Mouse (Mus musculus): Measurements from ENCODE around the gene Rpusd3. TPM values are rescaled to one million over a fixed set of nuclear protein-coding genes. Genes with fewer than 3 reads are reported as not detected.

The Rpusd3 gene
- polyA plus RNA-seq, 1 experiment from 2014 or later = 21.2 TPM

- ATAC-seq (replicated peaks) = no peak
- Histone ChIP-seq H3K4me2 (no peak overlapping the region), H3K4me3 (no peak overlapping the region), H3K27ac (no peak overlapping the region), H3K4me1 (no peaks in the 10 kb centered on the region), H3K27me3 (replicated peaks) (no peaks in the 10 kb centered on the region), H3K9ac (no peak overlapping the region), H3K9me3 (no peaks in the 10 kb centered on the region), H3K36me3 (replicated peaks) (no peaks in the 10 kb centered on the region)
- 59% methylated on average over 3 of the region's 3 CpGs for WGBS
Measured at GRCm38 (mm10) chr6:113427397-113427796, 8.3 kb upstream of the Rpusd3 start.

GRCm38 (mm10) chr6:113426696-113427095 is 7.6 kb upstream of the Rpusd3 start:
- H3K27ac ChIP-seq = no peak overlapping the region
- no peaks in the 10 kb centered on the region for H3K27me3 ChIP-seq (replicated peaks)
- no peak overlapping the region for H3K4me3 ChIP-seq
- no peak overlapping the region for H3K9ac ChIP-seq
- H3K4me2 ChIP-seq = no peak overlapping the region
- 88% methylated on average over 4 of the region's 4 CpGs for WGBS
- no peaks in the 10 kb centered on the region for H3K4me1 ChIP-seq
- H3K9me3 ChIP-seq = no peaks in the 10 kb centered on the region
- no peak for ATAC-seq (replicated peaks)
- H3K36me3 ChIP-seq (replicated peaks) = no peaks in the 10 kb centered on the region

GRCm38 (mm10) chr6:113424187-113424586 is 5.0 kb upstream of the Rpusd3 start:
- WGBS = 88% methylated on average over 7 of the region's 7 CpGs
- Histone ChIP-seq H3K9ac (no peak overlapping the region), H3K4me2 (no peak overlapping the region), H3K9me3 (no peaks in the 10 kb centered on the region), H3K4me1 (peaks cover 4% of the 10 kb centered on the region; the same call in 1 of the 2 replicates), H3K27ac (no peak overlapping the region), H3K4me3 (no peak overlapping the region), H3K36me3 (replicated peaks) (no peaks in the 10 kb centered on the region), H3K27me3 (replicated peaks) (no peaks in the 10 kb centered on the region)
- ATAC-seq (replicated peaks) = no peak

- Histone ChIP-seq H3K4me2 (no peak overlapping the region), H3K9ac (no peak overlapping the region), H3K27me3 (replicated peaks) (no peaks in the 10 kb centered on the region), H3K4me1 (peaks cover 12% of the 10 kb centered on the region), H3K9me3 (no peaks in the 10 kb centered on the region), H3K36me3 (replicated peaks) (no peaks in the 10 kb centered on the region), H3K4me3 (no peak overlapping the region), H3K27ac (no peak overlapping the region)
- 81% methylated on average over 4 of the region's 4 CpGs for WGBS
- no peak for ATAC-seq (replicated peaks)
Measured at GRCm38 (mm10) chr6:113423000-113423399, 3.9 kb upstream of the Rpusd3 start.

GRCm38 (mm10) chr6:113418441-113419198 is 520 bp downstream of the Rpusd3 start:
- Histone ChIP-seq H3K4me1 (peaks cover 21% of the 10 kb centered on the region), H3K4me3 (peak overlapping the region; percentile 63), H3K4me2 (peak overlapping the region; percentile 90), H3K27ac (peak overlapping the region; percentile 67), H3K9me3 (no peaks in the 10 kb centered on the region), H3K9ac (peak overlapping the region; percentile 71), H3K36me3 (replicated peaks) (0 out of 2 replicates have a peak, but pooled peaks cover 6% of the 10 kb centered on the region), H3K27me3 (replicated peaks) (no peaks in the 10 kb centered on the region)
- 17% methylated on average over 16 of the region's 16 CpGs for WGBS
- ATAC-seq (replicated peaks) = peak; percentile 70

- H3K4me1 ChIP-seq = peaks cover 21% of the 10 kb centered on the region
- 83% methylated on average over 5 of the region's 5 CpGs for WGBS
- H3K4me2 ChIP-seq = no peak overlapping the region
- H3K9ac ChIP-seq = no peak overlapping the region
- no peaks in the 10 kb centered on the region for H3K27me3 ChIP-seq (replicated peaks)
- H3K4me3 ChIP-seq = no peak overlapping the region
- H3K9me3 ChIP-seq = no peaks in the 10 kb centered on the region
- H3K36me3 ChIP-seq (replicated peaks) = 0 out of 2 replicates have a peak, but pooled peaks cover 6% of the 10 kb centered on the region
- no peak overlapping the region for H3K27ac ChIP-seq
- no peak for ATAC-seq (replicated peaks)
Measured at GRCm38 (mm10) chr6:113416416-113416815, 2.7 kb downstream of the Rpusd3 start.

GRCm38 (mm10) chr6:113410001-113410400 is 9.1 kb downstream of the Rpusd3 start:
- ATAC-seq (replicated peaks) = no peak
- H3K27ac ChIP-seq = no peak overlapping the region
- 76% methylated on average over 1 of the region's 1 CpGs for WGBS
- no peaks in the 10 kb centered on the region for H3K4me1 ChIP-seq
- H3K4me2 ChIP-seq = no peak overlapping the region
- H3K9ac ChIP-seq = no peak overlapping the region
- no peaks in the 10 kb centered on the region for H3K9me3 ChIP-seq
- 0 out of 2 replicates have a peak, but pooled peaks cover 3% of the 10 kb centered on the region for H3K36me3 ChIP-seq (replicated peaks)
- no peak overlapping the region for H3K4me3 ChIP-seq
- no peaks in the 10 kb centered on the region for H3K27me3 ChIP-seq (replicated peaks)

GRCm38 (mm10) chr6:113406683-113407082 is 12.5 kb downstream of the Rpusd3 start:
- H3K4me3 ChIP-seq = no peak overlapping the region
- H3K4me2 ChIP-seq = no peak overlapping the region
- H3K27me3 ChIP-seq (replicated peaks) = no peaks in the 10 kb centered on the region
- 78% methylated on average over 9 of the region's 9 CpGs for WGBS
- H3K4me1 ChIP-seq = no peaks in the 10 kb centered on the region
- H3K27ac ChIP-seq = no peak overlapping the region
- no peak for ATAC-seq (replicated peaks)
- no peaks in the 10 kb centered on the region for H3K36me3 ChIP-seq (replicated peaks)
- H3K9ac ChIP-seq = no peak overlapping the region
- no peaks in the 10 kb centered on the region for H3K9me3 ChIP-seq

GRCm38 (mm10) chr6:113405483-113405882 is 13.7 kb downstream of the Rpusd3 start:
- Histone ChIP-seq H3K9ac (no peak overlapping the region), H3K4me3 (no peak overlapping the region), H3K36me3 (replicated peaks) (no peaks in the 10 kb centered on the region), H3K27me3 (replicated peaks) (no peaks in the 10 kb centered on the region), H3K27ac (no peak overlapping the region), H3K4me1 (no peaks in the 10 kb centered on the region), H3K4me2 (no peak overlapping the region), H3K9me3 (no peaks in the 10 kb centered on the region)
- 93% methylated on average over 6 of the region's 6 CpGs for WGBS
- no peak for ATAC-seq (replicated peaks)

- Histone ChIP-seq H3K4me2 (no peak overlapping the region), H3K36me3 (replicated peaks) (no peaks in the 10 kb centered on the region), H3K9me3 (no peaks in the 10 kb centered on the region), H3K27me3 (replicated peaks) (no peaks in the 10 kb centered on the region), H3K4me1 (no peaks in the 10 kb centered on the region), H3K9ac (no peak overlapping the region), H3K27ac (no peak overlapping the region), H3K4me3 (no peak overlapping the region)
- ATAC-seq (replicated peaks) = no peak
- WGBS = 82% methylated on average over 12 of the region's 12 CpGs
Measured at GRCm38 (mm10) chr6:113404649-113405448, 14.3 kb downstream of the Rpusd3 start.

- Histone ChIP-seq H3K9ac (no peak overlapping the region), H3K4me3 (no peak overlapping the region), H3K9me3 (no peaks in the 10 kb centered on the region), H3K27me3 (replicated peaks) (no peaks in the 10 kb centered on the region), H3K4me2 (no peak overlapping the region), H3K4me1 (no peaks in the 10 kb centered on the region), H3K36me3 (replicated peaks) (no peaks in the 10 kb centered on the region), H3K27ac (no peak overlapping the region)
- WGBS = 92% methylated on average over 13 of the region's 13 CpGs
- ATAC-seq (replicated peaks) = no peak
Measured at GRCm38 (mm10) chr6:113402094-113402493, 17.0 kb downstream of the Rpusd3 start.

GRCm38 (mm10) chr6:113396270-113397030 is 22.7 kb downstream of the Rpusd3 start:
- ATAC-seq (replicated peaks) = no peak
- Histone ChIP-seq H3K9ac (no peak overlapping the region), H3K4me3 (no peak overlapping the region), H3K9me3 (no peaks in the 10 kb centered on the region), H3K4me1 (peaks cover 10% of the 10 kb centered on the region), H3K36me3 (replicated peaks) (0 out of 2 replicates have a peak, but pooled peaks cover 5% of the 10 kb centered on the region), H3K27me3 (replicated peaks) (no peaks in the 10 kb centered on the region), H3K27ac (no peak overlapping the region), H3K4me2 (no peak overlapping the region)
- 89% methylated on average over 10 of the region's 10 CpGs for WGBS

Data from midbrain, embryonic 15.5 days (tissue).